Comparison of ENCODE assay signal across 8 mouse cellular contexts in genomic region chr13:74245899-74246231, GRCm38 (mm10). TPM values are rescaled to one million over a fixed set of nuclear protein-coding genes. Genes with fewer than 3 reads are reported as not detected.
DNase-seq lines count a peak whose midpoint lies in the region; ATAC-seq and TF ChIP-seq lines count a peak whose summit lies in the region.

No protein-coding gene starts in this region.

- H3K9ac ChIP-seq in heart, postnatal 0 days (replicated peaks; ENCODE audit: low read depth, low read length) = no peak overlapping the region
- H3K9ac ChIP-seq in embryonic facial prominence, embryonic 15.5 days = no peak overlapping the region
- H3K9ac ChIP-seq in intestine, embryonic 14.5 days (ENCODE audit: low read length) = no peak overlapping the region
- H3K9ac ChIP-seq in midbrain, embryonic 13.5 days (replicated peaks) = no peak overlapping the region

- DNase-seq in heart, postnatal 0 days (ENCODE audit: low spot score) = no peak
- no peak for DNase-seq in heart, adult 9 months (ENCODE audit: low spot score in 2 of 2)
- DNase-seq in intestine, embryonic 14.5 days (ENCODE audit: low spot score) = no peak
- DNase-seq in right cerebral cortex, postnatal 36 days (ENCODE audit: low spot score in 2 of 2) = no peak
- no peak for DNase-seq in left cerebral cortex, adult 18-20 months (ENCODE audit: low spot score in 2 of 2)

- no peaks in the 10 kb centered on the region for H3K36me3 ChIP-seq in heart, postnatal 0 days (replicated peaks; ENCODE audit: control insufficient read depth, insufficient read depth, low read length)
- H3K36me3 ChIP-seq in embryonic facial prominence, embryonic 15.5 days = no peaks in the 10 kb centered on the region
- H3K36me3 ChIP-seq in intestine, embryonic 14.5 days (ENCODE audit: control insufficient read depth, insufficient read depth, low read length) = no peaks in the 10 kb centered on the region
- no peaks in the 10 kb centered on the region for H3K36me3 ChIP-seq in midbrain, embryonic 13.5 days

- peak; percentile 45 for ATAC-seq in heart, postnatal 0 days (ENCODE audit: insufficient read depth, low read depth)
- peak; percentile 36; the same call in 1 of the 2 replicates for ATAC-seq in embryonic facial prominence, embryonic 15.5 days (ENCODE audit: insufficient number of reproducible peaks, low FRiP score, low TSS enrichment, low read depth)
- ATAC-seq in intestine, embryonic 14.5 days (replicated peaks; ENCODE audit: low FRiP score, low TSS enrichment, low read depth) = peak; percentile 43; the same call in 1 of the 2 replicates
- peak; percentile 76 for ATAC-seq in midbrain, embryonic 13.5 days
- no peak for ATAC-seq in inflammation-experienced regulatory T-cells, adult 6 months

- TF ChIP-seq CTCF in heart, postnatal 0 days (IDR thresholded peaks at IDR 0.05; ENCODE audit: low read depth) = no peak

- H3K4me1 ChIP-seq in heart, postnatal 0 days (ENCODE audit: control insufficient read depth, insufficient read depth) = peaks cover 14% of the 10 kb centered on the region
- H3K4me1 ChIP-seq in embryonic facial prominence, embryonic 15.5 days = peaks cover 13% of the 10 kb centered on the region
- H3K4me1 ChIP-seq in intestine, embryonic 14.5 days (replicated peaks; ENCODE audit: control insufficient read depth, insufficient read depth, low read length) = 0 out of 2 replicates have a peak, but pooled peaks cover 5% of the 10 kb centered on the region
- H3K4me1 ChIP-seq in midbrain, embryonic 13.5 days (replicated peaks) = peaks cover 12% of the 10 kb centered on the region

- H3K9me3 ChIP-seq in heart, postnatal 0 days (replicated peaks; ENCODE audit: control insufficient read depth, low read length) = no peaks in the 10 kb centered on the region
- no peaks in the 10 kb centered on the region for H3K9me3 ChIP-seq in embryonic facial prominence, embryonic 15.5 days (replicated peaks)
- no peaks in the 10 kb centered on the region for H3K9me3 ChIP-seq in intestine, embryonic 14.5 days (ENCODE audit: control insufficient read depth, low read length)
- no peaks in the 10 kb centered on the region for H3K9me3 ChIP-seq in midbrain, embryonic 13.5 days

- no peak overlapping the region for H3K4me3 ChIP-seq in heart, postnatal 0 days (ENCODE audit: low read depth, low read length)
- 0 out of 2 replicates have a peak overlapping the region, but pooled peaks have one; percentile 11 for H3K4me3 ChIP-seq in embryonic facial prominence, embryonic 15.5 days (replicated peaks)
- H3K4me3 ChIP-seq in intestine, embryonic 14.5 days (ENCODE audit: low read depth, low read length) = no peak overlapping the region
- H3K4me3 ChIP-seq in midbrain, embryonic 13.5 days (replicated peaks) = no peak overlapping the region

- 38% methylated on average over 4 of the region's 4 CpGs for WGBS in heart, postnatal 0 days
- WGBS in embryonic facial prominence, embryonic 15.5 days = 48% methylated on average over 4 of the region's 4 CpGs
- 62% methylated on average over 4 of the region's 4 CpGs for WGBS in intestine, embryonic 14.5 days
- WGBS in midbrain, embryonic 13.5 days = 48% methylated on average over 4 of the region's 4 CpGs

- H3K27me3 ChIP-seq in heart, postnatal 0 days (ENCODE audit: control insufficient read depth, insufficient read depth, low read length) = no peaks in the 10 kb centered on the region
- H3K27me3 ChIP-seq in embryonic facial prominence, embryonic 15.5 days = no peaks in the 10 kb centered on the region
- H3K27me3 ChIP-seq in intestine, embryonic 14.5 days (replicated peaks; ENCODE audit: control insufficient read depth, insufficient read depth, low read length) = no peaks in the 10 kb centered on the region
- peaks cover 13% of the 10 kb centered on the region; the same call in 1 of the 2 replicates for H3K27me3 ChIP-seq in midbrain, embryonic 13.5 days

- peak overlapping the region; percentile 33 for H3K27ac ChIP-seq in heart, postnatal 0 days (ENCODE audit: low read depth)
- peak overlapping the region; percentile 90 for H3K27ac ChIP-seq in embryonic facial prominence, embryonic 15.5 days (replicated peaks)
- H3K27ac ChIP-seq in intestine, embryonic 14.5 days (ENCODE audit: low read depth) = no peak overlapping the region
- no peak overlapping the region for H3K27ac ChIP-seq in midbrain, embryonic 13.5 days

- H3K4me2 ChIP-seq in heart, postnatal 0 days (ENCODE audit: low read depth, low read length) = peak overlapping the region; percentile 39
- peak overlapping the region; percentile 38 for H3K4me2 ChIP-seq in embryonic facial prominence, embryonic 15.5 days (replicated peaks)
- H3K4me2 ChIP-seq in intestine, embryonic 14.5 days (ENCODE audit: low read length) = peak overlapping the region; percentile 34; the same call in 1 of the 2 replicates
- peak overlapping the region; percentile 29 for H3K4me2 ChIP-seq in midbrain, embryonic 13.5 days (replicated peaks)

- TF ChIP-seq EP300 in heart, postnatal 0 days (IDR thresholded peaks at IDR 0.05; ENCODE audit: low read depth) = no peak

RNA-seq across cellular contexts. Expression of gene Exoc3, which starts 37.3 kb away (rescaled TPM):
- 47.0 and 62.8 TPM in 2 replicates for total RNA-seq in heart, postnatal 0 days (2014; rRNA removed; ENCODE audit: low replicate concordance)
- 55.5 and 57.4 TPM in 2 replicates for polyA plus RNA-seq in heart, postnatal 0 days (2015; fragmentation: Nextera tagmentation; extraction: Ambion mirVana)
- polyA plus RNA-seq in embryonic facial prominence, embryonic 15.5 days (2015; fragmentation: Nextera tagmentation; extraction: Ambion mirVana) = 69.2 and 82.9 TPM in 2 replicates
- 75.7 and 76.8 TPM in 2 replicates for polyA plus RNA-seq in intestine, embryonic 14.5 days (2014; fragmentation: Nextera tagmentation; extraction: Ambion mirVana)
- polyA plus RNA-seq in midbrain, embryonic 13.5 days (2015; fragmentation: Nextera tagmentation; extraction: Ambion mirVana) = 104 and 105 TPM in 2 replicates
- polyA plus RNA-seq in inflammation-experienced regulatory T-cells, adult 6 months (2017; shearing (Covaris generic)) = 10 to 100 TPM; 82.9 to 87.4 (median 86.4) TPM
- total RNA-seq in left cerebral cortex, adult 18-20 months (2021) = 10 to 100 TPM; 70.5 to 73.8 TPM

RNA-seq across cellular contexts. Expression of gene Ahrr, which starts 46.3 kb away (rescaled TPM):
- total RNA-seq in heart, postnatal 0 days (2014; rRNA removed; ENCODE audit: low replicate concordance) = 4.9 and 7.6 TPM in 2 replicates
- polyA plus RNA-seq in heart, postnatal 0 days (2015; fragmentation: Nextera tagmentation; extraction: Ambion mirVana) = 2.3 TPM in 2 replicates
- polyA plus RNA-seq in embryonic facial prominence, embryonic 15.5 days (2015; fragmentation: Nextera tagmentation; extraction: Ambion mirVana) = 2.2 and 3.4 TPM in 2 replicates
- 0.30 and 0.64 TPM in 2 replicates for polyA plus RNA-seq in intestine, embryonic 14.5 days (2014; fragmentation: Nextera tagmentation; extraction: Ambion mirVana)
- polyA plus RNA-seq in midbrain, embryonic 13.5 days (2015; fragmentation: Nextera tagmentation; extraction: Ambion mirVana) = 0.77 and 1.1 TPM in 2 replicates
- under 1 TPM in 2 of 3 experiments, not detected in 1; 0.09 to 0.16 TPM for polyA plus RNA-seq in inflammation-experienced regulatory T-cells, adult 6 months (2017; shearing (Covaris generic))
- total RNA-seq in left cerebral cortex, adult 18-20 months (2021) = 1 to 10 TPM; 1.4 to 2.1 TPM

Comparison
In these comparisons a context has a peak if more than half of its experiments do, and no peak if none do; other contexts are left out.
1. H3K27ac ChIP-seq: peak in heart, postnatal 0 days (single experiment) and embryonic facial prominence, embryonic 15.5 days (single experiment); none in intestine, embryonic 14.5 days (single experiment) and midbrain, embryonic 13.5 days (single experiment).
2. Peak in every context shown above with its lines, with median percentiles within 50 percentile points of each other: H3K4me2 ChIP-seq.